Mouse (Mus musculus) heart, embryonic 13.5 days (tissue): ENCODE measurements at regions not wholly inside any gene's neighbourhood (a gene's known extent, or its start where the extent isn't known, plus 50 kb on each side); places are given as distances from the start of the nearest gene placed in this dataset.
"Not testable (repeated sequence)": the region's sequence is repeated elsewhere in the genome, so short reads cannot be mapped to it uniquely, and the experiment has no call there.

Experiments used
- ATAC-seq: fragments of 200-750 bp; cut with Nextera tagmentation; 2 replicates; pipeline ENCODE4 v1.8.0; 2017; ENCODE audit warnings: moderate TSS enrichment; ENCODE audit not compliant: insufficient number of reproducible peaks, low FRiP score, low TSS enrichment; ENCODE audit errors: extremely low read depth
- H3K27ac ChIP-seq: fragments of 300-500 bp; sonication (generic); replicated peaks from 2 replicates; pipeline ENCODE4 v1.5.1; 2015; ENCODE audit warnings: moderate library complexity, mild to moderate bottlenecking, inconsistent platforms
- H3K27me3 ChIP-seq: fragments of 300-500 bp; sonication (generic); replicated peaks from 2 replicates; pipeline ENCODE4 v1.6.1; 2015; ENCODE audit warnings: mild to moderate bottlenecking, inconsistent platforms
- H3K36me3 ChIP-seq: fragments of 300-500 bp; sonication (generic); 2 replicates; pipeline ENCODE4 v1.6.1; 2015; ENCODE audit warnings: mild to moderate bottlenecking, inconsistent platforms
- H3K4me1 ChIP-seq: fragments of 300-500 bp; sonication (generic); 2 replicates; pipeline ENCODE4 v1.6.1; 2015; ENCODE audit warnings: inconsistent platforms
- H3K4me2 ChIP-seq: fragments of 300-500 bp; sonication (generic); 2 replicates; pipeline ENCODE4 v1.6.1; 2015; ENCODE audit warnings: inconsistent platforms, mild to moderate bottlenecking, moderate library complexity
- H3K4me3 ChIP-seq: fragments of 300-500 bp; sonication (generic); 2 replicates; pipeline ENCODE4 v1.5.1; 2015; ENCODE audit warnings: moderate library complexity, mild to moderate bottlenecking, inconsistent platforms
- H3K9ac ChIP-seq: fragments of 300-500 bp; sonication (generic); 2 replicates; pipeline ENCODE4 v1.6.1; 2015; ENCODE audit warnings: inconsistent platforms, mild to moderate bottlenecking, moderate library complexity
- H3K9me3 ChIP-seq: fragments of 300-500 bp; sonication (generic); 2 replicates; pipeline ENCODE4 v1.6.1; 2016; ENCODE audit warnings: inconsistent platforms
- WGBS: fragments of 180-500 bp; shearing (Covaris S2); methylation state at CpG from one replicate; pipeline ENCODE4 v1.1.7; 2015; ENCODE audit warnings: mixed read lengths; 5-methylcytosine and 5-hydroxymethylcytosine counted together

GRCm38 (mm10) chr15:62266025-62266424 is 1343.2 kb upstream of the A1bg start:
- no peak overlapping the region for H3K9ac ChIP-seq
- H3K27me3 ChIP-seq: no peaks in the 10 kb centered on the region
- H3K4me1 ChIP-seq: peaks cover 14% of the 10 kb centered on the region
- no peak overlapping the region for H3K4me2 ChIP-seq
- 90% methylated on average over 6 of the region's 6 CpGs for WGBS
- H3K27ac ChIP-seq: no peak overlapping the region
- H3K4me3 ChIP-seq: no peak overlapping the region
- no peaks in the 10 kb centered on the region for H3K9me3 ChIP-seq
- no peaks in the 10 kb centered on the region for H3K36me3 ChIP-seq
- no peak for ATAC-seq

- Histone ChIP-seq H3K4me3 (no peak overlapping the region), H3K9me3 (no peaks in the 10 kb centered on the region), H3K27me3 (no peaks in the 10 kb centered on the region), H3K4me2 (no peak overlapping the region), H3K36me3 (no peaks in the 10 kb centered on the region), H3K9ac (no peak overlapping the region), H3K27ac (no peak overlapping the region), H3K4me1 (peaks cover 14% of the 10 kb centered on the region)
- ATAC-seq: no peak
- WGBS: 72% methylated on average over 4 of the region's 4 CpGs
Measured at GRCm38 (mm10) chr15:62265484-62265937, 1342.7 kb upstream of the A1bg start.

- 88% methylated on average over 1 of the region's 1 CpGs for WGBS
- Histone ChIP-seq H3K4me1 (peaks cover 14% of the 10 kb centered on the region), H3K4me3 (no peak overlapping the region), H3K36me3 (no peaks in the 10 kb centered on the region), H3K9ac (no peak overlapping the region), H3K27ac (no peak overlapping the region), H3K4me2 (no peak overlapping the region), H3K9me3 (no peaks in the 10 kb centered on the region), H3K27me3 (no peaks in the 10 kb centered on the region)
- ATAC-seq: no peak
Measured at GRCm38 (mm10) chr15:62264966-62265365, 1342.2 kb upstream of the A1bg start.

- Histone ChIP-seq H3K4me2 (no peak overlapping the region), H3K4me1 (peaks cover 14% of the 10 kb centered on the region), H3K36me3 (no peaks in the 10 kb centered on the region), H3K27ac (no peak overlapping the region), H3K4me3 (no peak overlapping the region), H3K9me3 (no peaks in the 10 kb centered on the region), H3K9ac (no peak overlapping the region), H3K27me3 (no peaks in the 10 kb centered on the region)
- ATAC-seq: no peak
- 79% methylated on average over 1 of the region's 1 CpGs for WGBS
Measured at GRCm38 (mm10) chr15:62264183-62264582, 1341.4 kb upstream of the A1bg start.

- 76% methylated on average over 5 of the region's 5 CpGs for WGBS
- Histone ChIP-seq H3K4me1 (peaks cover 23% of the 10 kb centered on the region), H3K9ac (no peak overlapping the region)
Measured at GRCm38 (mm10) chr15:62262487-62262886, 1339.7 kb upstream of the A1bg start.

GRCm38 (mm10) chr15:62261520-62261919 is 1338.7 kb upstream of the A1bg start:
- Histone ChIP-seq H3K27me3 (no peaks in the 10 kb centered on the region), H3K4me2 (no peak overlapping the region), H3K9ac (no peak overlapping the region), H3K4me1 (peaks cover 23% of the 10 kb centered on the region), H3K4me3 (no peak overlapping the region), H3K9me3 (no peaks in the 10 kb centered on the region), H3K27ac (peak overlapping the region; percentile 28; the same call in 1 of the 2 replicates), H3K36me3 (no peaks in the 10 kb centered on the region)
- WGBS: 46% methylated on average over 2 of the region's 2 CpGs
- ATAC-seq: no peak

More at GRCm38 (mm10) chr15:62262487-62262886, 1339.7 kb upstream of the A1bg start:
- no peak overlapping the region for H3K4me2 ChIP-seq
- no peak for ATAC-seq
- H3K9me3 ChIP-seq: no peaks in the 10 kb centered on the region
- no peak overlapping the region for H3K27ac ChIP-seq
- H3K4me3 ChIP-seq: no peak overlapping the region
- H3K36me3 ChIP-seq: no peaks in the 10 kb centered on the region
- H3K27me3 ChIP-seq: no peaks in the 10 kb centered on the region

GRCm38 (mm10) chr15:62258611-62259010 is 1335.8 kb upstream of the A1bg start:
- WGBS: 73% methylated on average over 5 of the region's 5 CpGs
- no peak overlapping the region for H3K4me2 ChIP-seq
- no peaks in the 10 kb centered on the region for H3K9me3 ChIP-seq
- no peak overlapping the region for H3K9ac ChIP-seq
- no peaks in the 10 kb centered on the region for H3K27me3 ChIP-seq
- no peak overlapping the region for H3K27ac ChIP-seq
- ATAC-seq: no peak
- H3K4me3 ChIP-seq: no peak overlapping the region
- no peaks in the 10 kb centered on the region for H3K36me3 ChIP-seq
- peaks cover 23% of the 10 kb centered on the region for H3K4me1 ChIP-seq

GRCm38 (mm10) chr15:62257955-62258354 is 1335.1 kb upstream of the A1bg start:
- no peaks in the 10 kb centered on the region for H3K36me3 ChIP-seq
- H3K4me3 ChIP-seq: no peak overlapping the region
- H3K4me1 ChIP-seq: peaks cover 19% of the 10 kb centered on the region
- no peak for ATAC-seq
- H3K9ac ChIP-seq: no peak overlapping the region
- H3K27ac ChIP-seq: no peak overlapping the region
- no peak overlapping the region for H3K4me2 ChIP-seq
- H3K9me3 ChIP-seq: no peaks in the 10 kb centered on the region
- 50% methylated on average over 3 of the region's 3 CpGs for WGBS
- H3K27me3 ChIP-seq: no peaks in the 10 kb centered on the region

GRCm38 (mm10) chr15:62257110-62257667 is 1334.4 kb upstream of the A1bg start:
- Histone ChIP-seq H3K4me2 (no peak overlapping the region), H3K27me3 (no peaks in the 10 kb centered on the region), H3K9ac (no peak overlapping the region), H3K4me1 (peaks cover 19% of the 10 kb centered on the region), H3K9me3 (no peaks in the 10 kb centered on the region), H3K27ac (no peak overlapping the region), H3K36me3 (no peaks in the 10 kb centered on the region), H3K4me3 (no peak overlapping the region)
- ATAC-seq: no peak
- 79% methylated on average over 1 of the region's 1 CpGs for WGBS

GRCm38 (mm10) chr15:62255571-62255970 is 1332.8 kb upstream of the A1bg start:
- ATAC-seq: no peak
- no peaks in the 10 kb centered on the region for H3K36me3 ChIP-seq
- 79% methylated on average over 5 of the region's 5 CpGs for whole genome bisulfite sequencing

GRCm38 (mm10) chr15:62253724-62254123 is 1330.9 kb upstream of the A1bg start:
- no peaks in the 10 kb centered on the region for H3K27me3 ChIP-seq
- no peaks in the 10 kb centered on the region for H3K9me3 ChIP-seq
- no peak overlapping the region for H3K27ac ChIP-seq
- H3K4me2 ChIP-seq: no peak overlapping the region
- no peaks in the 10 kb centered on the region for H3K36me3 ChIP-seq
- no peak overlapping the region for H3K4me3 ChIP-seq
- 47% methylated on average over 4 of the region's 4 CpGs for WGBS
- no peak overlapping the region for H3K9ac ChIP-seq
- peaks cover 13% of the 10 kb centered on the region for H3K4me1 ChIP-seq
- no peak for ATAC-seq

More at GRCm38 (mm10) chr15:62255571-62255970, 1332.8 kb upstream of the A1bg start:
- Histone ChIP-seq H3K9ac (no peak overlapping the region), H3K4me1 (peaks cover 13% of the 10 kb centered on the region), H3K27ac (no peak overlapping the region), H3K4me3 (no peak overlapping the region), H3K4me2 (no peak overlapping the region), H3K27me3 (no peaks in the 10 kb centered on the region), H3K9me3 (no peaks in the 10 kb centered on the region)

- not testable (repeated sequence) for H3K9ac ChIP-seq, H3K36me3 ChIP-seq, ATAC-seq, H3K4me3 ChIP-seq, H3K4me2 ChIP-seq, H3K27me3 ChIP-seq, H3K27ac ChIP-seq, H3K9me3 ChIP-seq, H3K4me1 ChIP-seq
- 86% methylated on average over 2 of the region's 2 CpGs for WGBS
Measured at GRCm38 (mm10) chr15:62252078-62252833, 1329.4 kb upstream of the A1bg start.
